Mouse (Mus musculus): ENCODE data around the gene Acadvl. TPM values are rescaled to one million over a fixed set of nuclear protein-coding genes. Genes with fewer than 3 reads are reported as not detected.

The Acadvl gene
- polyA plus RNA-seq, 1 experiment, result 87.8 TPM

DNA sequence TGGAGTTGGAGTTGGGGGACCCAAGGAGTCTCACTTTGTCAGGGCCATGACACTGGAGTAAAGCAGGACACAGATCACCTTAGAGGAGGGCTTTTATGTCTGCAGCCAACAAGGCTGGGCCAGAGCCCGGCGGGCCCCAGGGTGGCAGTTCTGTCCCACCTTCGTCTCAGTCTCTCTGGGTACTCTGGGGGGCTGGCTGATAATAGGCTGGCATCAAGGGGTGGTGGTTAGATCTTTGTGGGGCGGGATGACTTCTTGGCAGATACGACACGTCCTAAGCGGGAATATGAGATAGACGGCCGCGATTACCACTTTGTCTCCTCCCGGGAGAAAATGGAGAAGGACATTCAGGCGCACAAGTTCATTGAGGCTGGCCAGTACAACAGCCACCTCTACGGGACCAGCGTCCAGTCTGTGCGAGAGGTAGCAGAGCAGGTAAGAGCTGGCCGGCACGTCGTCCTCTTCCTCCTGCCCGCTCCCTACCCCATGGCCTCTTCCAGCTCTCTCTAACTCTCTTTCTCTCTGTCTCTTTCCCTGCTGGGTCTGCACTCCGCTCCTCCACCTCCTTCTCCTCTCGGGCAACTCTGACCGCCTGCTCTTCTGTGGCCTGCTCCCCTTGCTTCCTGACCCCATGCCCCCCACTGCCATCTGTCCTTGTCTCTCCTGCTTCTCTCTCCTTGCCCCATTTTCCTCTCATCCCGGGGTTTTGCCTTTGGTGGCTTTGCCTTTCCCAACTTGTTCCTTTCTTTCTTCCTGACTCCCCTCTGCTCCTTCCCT is 27.3 kb upstream of the Acadvl start:
- TF ChIP-seq CEBPB (IDR thresholded peaks at IDR 0.05; ENCODE audit: low read depth), result no peak
- no peak for TF ChIP-seq FOSL1 (IDR thresholded peaks at IDR 0.05; ENCODE audit: insufficient read depth, low read length, poor library complexity, severe bottlenecking)
- TF ChIP-seq MYOD1 (IDR thresholded peaks at IDR 0.05; ENCODE audit: control insufficient read depth, insufficient read length, low read depth), result no peak
- no peak for TF ChIP-seq MYOG (IDR thresholded peaks at IDR 0.05; ENCODE audit: control insufficient read depth, extremely low read depth, insufficient read length)
- no peak for TF ChIP-seq USF1 (IDR thresholded peaks at IDR 0.05; ENCODE audit: low read depth)
- TF ChIP-seq CTCF (IDR thresholded peaks at IDR 0.05; ENCODE audit: control insufficient read depth, insufficient read depth, insufficient read length), result no peak
- no peak for TF ChIP-seq MAX (IDR thresholded peaks at IDR 0.05)
- Histone ChIP-seq H3K79me2 (ENCODE audit: control insufficient read depth, insufficient read depth) (no peaks in the 10 kb centered on the region), H3ac (ENCODE audit: control insufficient read depth, insufficient read length, low read depth) (no peak overlapping the region), H3K79me3 (ENCODE audit: low read depth) (no peaks in the 10 kb centered on the region), H3K4me3 (ENCODE audit: insufficient read depth, poor library complexity, severe bottlenecking) (no peak overlapping the region), H3K36me3 (ENCODE audit: control insufficient read depth, insufficient read depth) (peaks cover 32% of the 10 kb centered on the region), H3K27me3 (ENCODE audit: control insufficient read depth, insufficient read depth, insufficient read length) (no peaks in the 10 kb centered on the region)

- no peak overlapping the region for H3K4me3 ChIP-seq (ENCODE audit: insufficient read depth, poor library complexity, severe bottlenecking)
- peaks cover 32% of the 10 kb centered on the region for H3K36me3 ChIP-seq (ENCODE audit: control insufficient read depth, insufficient read depth)
Observed at GRCm38 (mm10) chr11:70040184-70040583, 25.0 kb upstream of the Acadvl start.

GRCm38 (mm10) chr11:70039631-70040030 is 24.4 kb upstream of the Acadvl start:
- no peak overlapping the region for H3K4me3 ChIP-seq (ENCODE audit: insufficient read depth, poor library complexity, severe bottlenecking)
- no peak overlapping the region for H3ac ChIP-seq (ENCODE audit: control insufficient read depth, insufficient read length, low read depth)
- no peak for TF ChIP-seq CTCF (IDR thresholded peaks at IDR 0.05; ENCODE audit: control insufficient read depth, insufficient read depth, insufficient read length)
- no peak for TF ChIP-seq USF1 (IDR thresholded peaks at IDR 0.05; ENCODE audit: low read depth)
- no peak for TF ChIP-seq MYOG (IDR thresholded peaks at IDR 0.05; ENCODE audit: control insufficient read depth, extremely low read depth, insufficient read length)
- no peak for TF ChIP-seq CEBPB (IDR thresholded peaks at IDR 0.05; ENCODE audit: low read depth)
- no peak for TF ChIP-seq FOSL1 (IDR thresholded peaks at IDR 0.05; ENCODE audit: insufficient read depth, low read length, poor library complexity, severe bottlenecking)
- TF ChIP-seq MAX (IDR thresholded peaks at IDR 0.05), result no peak
- no peak for TF ChIP-seq MYOD1 (IDR thresholded peaks at IDR 0.05; ENCODE audit: control insufficient read depth, insufficient read length, low read depth)
- peaks cover 31% of the 10 kb centered on the region for H3K36me3 ChIP-seq (ENCODE audit: control insufficient read depth, insufficient read depth)
- H3K27me3 ChIP-seq (ENCODE audit: control insufficient read depth, insufficient read depth, insufficient read length), result no peaks in the 10 kb centered on the region
- no peaks in the 10 kb centered on the region for H3K79me2 ChIP-seq (ENCODE audit: control insufficient read depth, insufficient read depth)
- no peaks in the 10 kb centered on the region for H3K79me3 ChIP-seq (ENCODE audit: low read depth)

More at GRCm38 (mm10) chr11:70040184-70040583, 25.0 kb upstream of the Acadvl start:
- TF ChIP-seq MYOG (IDR thresholded peaks at IDR 0.05; ENCODE audit: control insufficient read depth, extremely low read depth, insufficient read length) (no peak), USF1 (IDR thresholded peaks at IDR 0.05; ENCODE audit: low read depth) (no peak), FOSL1 (IDR thresholded peaks at IDR 0.05; ENCODE audit: insufficient read depth, low read length, poor library complexity, severe bottlenecking) (no peak), MAX (IDR thresholded peaks at IDR 0.05) (no peak), CTCF (IDR thresholded peaks at IDR 0.05; ENCODE audit: control insufficient read depth, insufficient read depth, insufficient read length) (no peak), CEBPB (IDR thresholded peaks at IDR 0.05; ENCODE audit: low read depth) (no peak), MYOD1 (IDR thresholded peaks at IDR 0.05; ENCODE audit: control insufficient read depth, insufficient read length, low read depth) (no peak)
- Histone ChIP-seq H3K79me2 (ENCODE audit: control insufficient read depth, insufficient read depth) (no peaks in the 10 kb centered on the region), H3ac (ENCODE audit: control insufficient read depth, insufficient read length, low read depth) (no peak overlapping the region), H3K79me3 (ENCODE audit: low read depth) (no peaks in the 10 kb centered on the region), H3K27me3 (ENCODE audit: control insufficient read depth, insufficient read depth, insufficient read length) (no peaks in the 10 kb centered on the region)

- H3K79me3 ChIP-seq (ENCODE audit: low read depth), result no peaks in the 10 kb centered on the region
- H3K79me2 ChIP-seq (ENCODE audit: control insufficient read depth, insufficient read depth), result no peaks in the 10 kb centered on the region
- peaks cover 22% of the 10 kb centered on the region for H3K36me3 ChIP-seq (ENCODE audit: control insufficient read depth, insufficient read depth)
- no peak for TF ChIP-seq FOSL1 (IDR thresholded peaks at IDR 0.05; ENCODE audit: insufficient read depth, low read length, poor library complexity, severe bottlenecking)
- no peak for TF ChIP-seq CTCF (IDR thresholded peaks at IDR 0.05; ENCODE audit: control insufficient read depth, insufficient read depth, insufficient read length)
- TF ChIP-seq CEBPB (IDR thresholded peaks at IDR 0.05; ENCODE audit: low read depth), result no peak
- no peak for TF ChIP-seq MAX (IDR thresholded peaks at IDR 0.05)
- no peak for TF ChIP-seq MYOG (IDR thresholded peaks at IDR 0.05; ENCODE audit: control insufficient read depth, extremely low read depth, insufficient read length)
- TF ChIP-seq MYOD1 (IDR thresholded peaks at IDR 0.05; ENCODE audit: control insufficient read depth, insufficient read length, low read depth), result no peak
- TF ChIP-seq USF1 (IDR thresholded peaks at IDR 0.05; ENCODE audit: low read depth), result no peak
- no peaks in the 10 kb centered on the region for H3K27me3 ChIP-seq (ENCODE audit: control insufficient read depth, insufficient read depth, insufficient read length)
- no peak overlapping the region for H3ac ChIP-seq (ENCODE audit: control insufficient read depth, insufficient read length, low read depth)
- no peak overlapping the region for H3K4me3 ChIP-seq (ENCODE audit: insufficient read depth, poor library complexity, severe bottlenecking)
Observed at GRCm38 (mm10) chr11:70038174-70038573, 23.0 kb upstream of the Acadvl start.

- peaks cover 28% of the 10 kb centered on the region for H3K36me3 ChIP-seq (ENCODE audit: control insufficient read depth, insufficient read depth)
- no peak overlapping the region for H3ac ChIP-seq (ENCODE audit: control insufficient read depth, insufficient read length, low read depth)
- H3K79me2 ChIP-seq (ENCODE audit: control insufficient read depth, insufficient read depth), result peaks cover 35% of the 10 kb centered on the region
- peaks cover 4% of the 10 kb centered on the region for H3K79me3 ChIP-seq (ENCODE audit: low read depth)
- TF ChIP-seq MAX (IDR thresholded peaks at IDR 0.05) (no peak), CTCF (IDR thresholded peaks at IDR 0.05; ENCODE audit: control insufficient read depth, insufficient read depth, insufficient read length) (no peak), MYOG (IDR thresholded peaks at IDR 0.05; ENCODE audit: control insufficient read depth, extremely low read depth, insufficient read length) (no peak), MYOD1 (IDR thresholded peaks at IDR 0.05; ENCODE audit: control insufficient read depth, insufficient read length, low read depth) (no peak)
- no peaks in the 10 kb centered on the region for H3K27me3 ChIP-seq (ENCODE audit: control insufficient read depth, insufficient read depth, insufficient read length)
- H3K4me3 ChIP-seq (ENCODE audit: insufficient read depth, poor library complexity, severe bottlenecking), result no peak overlapping the region
Observed at GRCm38 (mm10) chr11:70031321-70031670, 16.1 kb upstream of the Acadvl start.

All from C2C12 (cell line).